Mouse (Mus musculus): ENCODE measurements around the gene Zfp260.

GRCm38 (mm10) chr7:30064622-30065021, 30.0 kb upstream of the Zfp260 start:
- TF ChIP-seq CTCF (IDR thresholded peaks at IDR 0.05; ENCODE audit: low read depth, low read length) = peak; percentile 50
- no peak for TF ChIP-seq EP300 (IDR thresholded peaks at IDR 0.05; ENCODE audit: insufficient read depth, low read depth, low read length)
- no peak for TF ChIP-seq POLR2A (IDR thresholded peaks at IDR 0.05; ENCODE audit: insufficient read depth, low read length)

Measured in ES-Bruce4 (cell line).